Mouse (Mus musculus): ENCODE data around the gene Gm48552.

Gm48552 gene

GRCm38 (mm10) chr10:81362336-81362949, 26.4 kb upstream of the Gm48552 start:
- DNase-seq = no peak

- no peak for DNase-seq
Observed at GRCm38 (mm10) chr10:81363436-81364346, 25.1 kb upstream of the Gm48552 start.

- DNase-seq = no peak
Observed at GRCm38 (mm10) chr10:81364666-81365065, 24.1 kb upstream of the Gm48552 start.

- no peak for DNase-seq
Observed at GRCm38 (mm10) chr10:81365073-81365472, 23.7 kb upstream of the Gm48552 start.

GRCm38 (mm10) chr10:81365672-81366476, 22.9 kb upstream of the Gm48552 start, which contains the start of gene 4930404N11Rik:
Gene 4930404N11Rik, minus strand, starts transcription at chr10:81365816.
- DNase-seq = no peak

GRCm38 (mm10) chr10:81366477-81367206, 22.2 kb upstream of the Gm48552 start:
- no peak for DNase-seq

GRCm38 (mm10) chr10:81367207-81367495, 21.7 kb upstream of the Gm48552 start:
- DNase-seq = no peak

GRCm38 (mm10) chr10:81375322-81375721, 13.5 kb upstream of the Gm48552 start:
- DNase-seq = no peak

GRCm38 (mm10) chr10:81376561-81377361, 12.0 kb upstream of the Gm48552 start:
- no peak for DNase-seq

GRCm38 (mm10) chr10:81377362-81377664, 11.5 kb upstream of the Gm48552 start:
- no peak for DNase-seq

GRCm38 (mm10) chr10:81377793-81378552, 10.8 kb upstream of the Gm48552 start, which contains the start of gene Fzr1:
Gene Fzr1, minus strand, starts transcription at chr10:81378516.
- DNase-seq = no peak

- peak; percentile 100 for DNase-seq
Observed at GRCm38 (mm10) chr10:81378553-81379182, 10.1 kb upstream of the Gm48552 start.

- no peak for DNase-seq
Observed at GRCm38 (mm10) chr10:81379183-81379553, 9.6 kb upstream of the Gm48552 start.

GRCm38 (mm10) chr10:81379809-81380378, 8.9 kb upstream of the Gm48552 start:
- no peak for DNase-seq

GRCm38 (mm10) chr10:81382039-81382438, 6.8 kb upstream of the Gm48552 start:
- DNase-seq = no peak

GRCm38 (mm10) chr10:81383802-81384604, 4.8 kb upstream of the Gm48552 start, which contains the start of the genes Dohh and Gm48551:
Gene Dohh, plus strand, starts transcription at chr10:81384428.
Gene Gm48551, plus strand, starts transcription at chr10:81384466.
- peak; percentile 99 for DNase-seq

GRCm38 (mm10) chr10:81384605-81384982, 4.2 kb upstream of the Gm48552 start:
- peak; percentile 25 for DNase-seq

GRCm38 (mm10) chr10:81385603-81386306, 3.0 kb upstream of the Gm48552 start:
- no peak for DNase-seq

- DNase-seq = no peak
Observed at GRCm38 (mm10) chr10:81387716-81388115, 1.1 kb upstream of the Gm48552 start.
